Mouse (Mus musculus) lung, adult 2 months (tissue): ENCODE measurements at regions not wholly inside any gene's neighbourhood (a gene's known extent, or its start where the extent isn't known, plus 50 kb on each side); places are given as distances from the start of the nearest gene placed in this dataset.

Experiments used
- CTCF ChIP-seq: fragments of 200-500 bp; IDR thresholded peaks from 2 replicates; pipeline ENCODE4 v1.5.1; 2011; ENCODE audit warnings: mild to moderate bottlenecking, low read length, control low read depth; ENCODE audit not compliant: insufficient read depth
- POLR2A ChIP-seq: fragments of 200-500 bp; IDR thresholded peaks from 2 replicates; pipeline ENCODE4 v1.6.1; 2011; ENCODE audit warnings: low read depth, mild to moderate bottlenecking, control low read depth, low read length, borderline replicate concordance; ENCODE audit errors: extremely low read depth

DNA sequence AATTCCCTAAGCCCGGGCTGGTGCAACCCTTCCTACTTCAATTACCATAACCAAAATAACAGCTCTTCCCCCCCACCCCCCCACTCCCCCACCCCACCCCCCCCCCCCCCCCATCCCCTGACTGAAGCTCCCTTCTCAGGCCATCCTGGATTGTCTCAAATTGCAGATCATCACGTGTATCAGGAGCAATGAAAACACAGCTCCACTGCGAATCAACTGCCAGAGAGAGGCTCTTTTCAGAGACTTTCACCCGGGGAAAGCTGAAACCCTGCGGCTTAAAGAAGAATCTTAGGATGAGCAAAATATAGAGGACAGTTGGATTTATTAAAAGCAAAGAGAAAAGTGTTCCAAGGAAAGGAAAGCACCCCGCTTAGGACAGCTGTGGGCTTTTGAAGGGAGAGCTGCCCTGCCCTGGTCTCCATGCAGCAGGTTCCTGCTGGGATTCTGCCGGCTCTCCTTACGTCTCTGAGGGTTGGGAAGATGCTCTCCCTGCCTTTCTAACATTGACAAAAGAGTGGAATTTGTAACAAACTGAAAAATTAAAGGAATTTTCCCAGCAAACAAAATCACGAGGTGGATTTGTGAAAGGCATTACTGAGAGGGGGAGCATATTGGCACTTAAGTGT is 88.6 kb upstream of the Qrfpr start:
- TF ChIP-seq CTCF (no peak), POLR2A (no peak)
